Mouse (Mus musculus) heart, postnatal 25 days (tissue): Measurements from ENCODE around the gene Syngr1. TPM values are rescaled to one million over a fixed set of nuclear protein-coding genes. Genes with fewer than 3 reads are reported as not detected.
"Not testable (repeated sequence)": the region's sequence is repeated elsewhere in the genome, so short reads cannot be mapped to it uniquely, and the experiment has no call there.

Experiments used
- DNase-seq: peaks from one replicate; pipeline ENCODE4 v3.0.0; 2022; ENCODE audit warnings: low spot score
- intact Hi-C: fragments of 180-260 bp; cut with DNase I; formaldehyde crosslinking; loops from one replicate; pipeline ENCODE4 v1.15.1; 2025
- total RNA-seq, 2 experiments: library from RNA; stranded (reverse); gene quantifications; 2 replicates each; pipeline ENCODE4 v1.2.3; 2021

Syngr1 gene
- total RNA-seq, 2 experiments from 2014 or later, result 77.5 to 92.2 TPM

GRCm38 (mm10) chr15:80105490-80106410 lies 14.6 kb downstream of the Syngr1 start:
- intact Hi-C loops, result no loop called here
- DNase-seq, result no peak

- intact Hi-C loops, result no loop called here
Observed at GRCm38 (mm10) chr15:80107143-80107542, 16.0 kb downstream of the Syngr1 start.

GRCm38 (mm10) chr15:80107575-80107974 lies 16.4 kb downstream of the Syngr1 start:
- intact Hi-C loops, result no loop called here
- no peak for DNase-seq

More at GRCm38 (mm10) chr15:80107143-80107542, 16.0 kb downstream of the Syngr1 start:
- no peak for DNase-seq

- no peak for DNase-seq
- intact Hi-C loops, result no loop called here
Observed at GRCm38 (mm10) chr15:80111436-80111835, 20.3 kb downstream of the Syngr1 start.

GRCm38 (mm10) chr15:80112499-80112898 lies 21.4 kb downstream of the Syngr1 start:
- intact Hi-C loops, result no loop called here
- no peak for DNase-seq

GRCm38 (mm10) chr15:80114414-80114813 lies 23.3 kb downstream of the Syngr1 start:
- intact Hi-C loops, result no loop called here
- no peak for DNase-seq

- no peak for DNase-seq
- intact Hi-C loops, result no loop called here
Observed at GRCm38 (mm10) chr15:80115256-80115655, 24.1 kb downstream of the Syngr1 start.

GRCm38 (mm10) chr15:80115866-80116794 lies 25.0 kb downstream of the Syngr1 start:
- intact Hi-C loops, result no loop called here
- DNase-seq, result no peak

GRCm38 (mm10) chr15:80117154-80117553 lies 26.0 kb downstream of the Syngr1 start:
- intact Hi-C loops, result no loop called here
- no peak for DNase-seq

- no peak for DNase-seq
- intact Hi-C loops, result no loop called here
Observed at GRCm38 (mm10) chr15:80119076-80119475, 27.9 kb downstream of the Syngr1 start.

- intact Hi-C loops, result no loop called here
- no peak for DNase-seq
Observed at GRCm38 (mm10) chr15:80121721-80122325, 30.7 kb downstream of the Syngr1 start.

- intact Hi-C loops, DNase-seq: not testable (repeated sequence)
Observed at GRCm38 (mm10) chr15:80122431-80122830, 31.3 kb downstream of the Syngr1 start.

- intact Hi-C loops, result no loop called here
- DNase-seq, result no peak
Observed at GRCm38 (mm10) chr15:80124651-80125050, 33.5 kb downstream of the Syngr1 start.

- intact Hi-C loops, result no loop called here
- no peak for DNase-seq
Observed at GRCm38 (mm10) chr15:80127191-80127590, 36.1 kb downstream of the Syngr1 start.

GRCm38 (mm10) chr15:80129982-80130381 lies 38.8 kb downstream of the Syngr1 start:
- DNase-seq, result no peak
- intact Hi-C loops, result loop anchor here (5.0 kb wide), 3 partner anchors 42 to 97 kb away; partner anchors contain the start of gene Mgat3

GRCm38 (mm10) chr15:80130689-80131088 lies 39.6 kb downstream of the Syngr1 start:
- no peak for DNase-seq
- intact Hi-C loops, result loop anchor here (5.0 kb wide), 3 partner anchors 42 to 97 kb away; partner anchors contain the start of gene Mgat3

- intact Hi-C loops, result loop anchor here (5.0 kb wide), 3 partner anchors 41 to 96 kb away; partner anchors contain the start of gene Mgat3
- no peak for DNase-seq
Observed at GRCm38 (mm10) chr15:80131421-80131820, 40.3 kb downstream of the Syngr1 start.

- DNase-seq, result no peak
- intact Hi-C loops, result loop anchor here (5.0 kb wide), 3 partner anchors 40 to 95 kb away; partner anchors contain the start of gene Mgat3
Observed at GRCm38 (mm10) chr15:80132452-80132851, 41.3 kb downstream of the Syngr1 start.

GRCm38 (mm10) chr15:80132993-80133586 lies 42.0 kb downstream of the Syngr1 start, which contains the start of gene Tab1:
Tab1 (plus strand) TSS chr15:80133127.
- intact Hi-C loops, result loop anchor here (5.0 kb wide), 3 partner anchors 39 to 94 kb away; partner anchors contain the start of gene Mgat3
- peak; percentile 84 for DNase-seq
